Mouse (Mus musculus): ENCODE measurements around the gene Adgrg1.

Adgrg1 gene

GRCm38 (mm10) chr8:94978131-94978530, 3.6 kb downstream of the Adgrg1 start:
- no peak for DNase-seq

DNA sequence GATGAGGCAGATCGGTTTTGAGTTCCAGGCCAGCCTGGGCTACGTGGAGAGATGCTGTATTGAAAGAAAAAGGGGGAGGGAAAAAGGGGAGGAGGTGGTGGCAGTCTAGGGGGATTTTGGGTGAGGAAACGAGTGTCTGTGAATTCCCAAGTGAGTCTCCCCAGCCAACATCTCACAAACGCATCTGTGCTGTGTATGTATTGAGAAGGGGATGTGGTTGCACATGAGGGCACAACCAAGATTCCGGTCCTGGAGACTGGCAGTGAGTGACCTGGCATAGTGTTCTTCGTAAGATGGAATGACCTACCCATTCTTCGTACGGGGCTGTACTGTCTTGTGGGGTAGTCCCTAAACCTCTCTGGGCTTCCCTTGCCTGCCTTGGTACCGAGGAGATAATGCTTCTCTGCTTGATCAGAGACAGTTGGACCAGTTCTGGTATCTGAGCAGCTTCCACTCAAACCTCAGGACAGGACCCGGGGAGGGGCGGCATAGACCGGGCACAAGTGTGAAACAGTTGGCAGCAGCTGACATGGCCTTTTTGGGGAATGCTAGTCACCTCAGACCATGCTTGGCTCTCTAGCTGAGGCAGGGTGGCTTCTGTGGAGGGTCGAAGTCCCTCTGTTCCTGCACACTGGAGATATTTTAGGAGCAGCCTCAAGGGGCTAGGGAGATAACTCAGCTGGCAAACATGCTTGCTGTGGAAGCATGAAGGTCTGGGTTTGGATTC, 4.2 kb downstream of the Adgrg1 start:
- DNase-seq = no peak

DNA sequence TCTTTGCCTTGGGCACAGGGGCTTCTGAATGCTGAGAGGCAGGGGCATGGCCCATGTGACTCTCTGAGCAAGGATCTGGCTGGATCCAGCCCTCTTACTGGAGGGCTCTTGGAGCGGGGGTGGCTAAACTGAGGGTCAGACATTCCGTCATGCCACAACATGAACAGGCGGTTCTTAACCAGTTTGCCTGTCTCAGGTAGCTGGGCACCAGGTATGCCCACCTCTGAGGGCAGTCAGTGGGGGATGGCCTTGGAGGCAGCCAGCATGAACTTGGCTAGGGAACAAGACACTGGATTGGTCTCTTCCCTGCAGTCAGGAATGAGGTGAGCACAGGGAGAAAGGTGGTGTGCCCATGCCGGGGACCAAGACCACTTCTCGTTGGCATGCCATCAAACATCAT, 5.6 kb downstream of the Adgrg1 start:
- DNase-seq = no peak

DNA sequence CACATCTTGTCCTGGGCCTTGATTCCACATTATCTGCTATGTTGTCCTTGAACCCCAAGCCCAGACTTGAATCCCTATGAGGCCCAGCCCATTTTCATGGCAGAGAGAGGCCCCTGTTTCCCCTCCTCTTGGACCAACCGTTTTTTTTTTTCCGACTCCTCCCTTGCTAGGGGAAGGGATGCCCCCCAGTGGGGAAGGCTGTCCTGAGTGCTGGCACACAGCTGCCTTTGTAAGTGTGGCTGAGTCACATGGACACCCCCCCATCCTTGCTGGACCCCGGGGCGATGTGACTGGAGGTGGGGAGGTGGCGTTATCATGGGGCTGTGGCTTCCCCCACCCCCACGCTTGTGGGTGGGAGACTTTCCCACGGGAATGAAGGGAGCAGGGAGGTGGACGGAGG, 6.4 kb downstream of the Adgrg1 start:
- DNase-seq = no peak

GRCm38 (mm10) chr8:94981848-94982247, 7.3 kb downstream of the Adgrg1 start:
- peak; percentile 16 to 40 for DNase-seq

- no peak for DNase-seq
These were observed 8.6 kb downstream of the Adgrg1 start for GRCm38 (mm10) chr8:94983146-94983545.

- peak in 1 of 2 experiments; percentile 21 for DNase-seq
These were observed 9.4 kb downstream of the Adgrg1 start for GRCm38 (mm10) chr8:94983881-94984516.

GRCm38 (mm10) chr8:94985023-94985422, 10.5 kb downstream of the Adgrg1 start:
- no peak for DNase-seq

DNA sequence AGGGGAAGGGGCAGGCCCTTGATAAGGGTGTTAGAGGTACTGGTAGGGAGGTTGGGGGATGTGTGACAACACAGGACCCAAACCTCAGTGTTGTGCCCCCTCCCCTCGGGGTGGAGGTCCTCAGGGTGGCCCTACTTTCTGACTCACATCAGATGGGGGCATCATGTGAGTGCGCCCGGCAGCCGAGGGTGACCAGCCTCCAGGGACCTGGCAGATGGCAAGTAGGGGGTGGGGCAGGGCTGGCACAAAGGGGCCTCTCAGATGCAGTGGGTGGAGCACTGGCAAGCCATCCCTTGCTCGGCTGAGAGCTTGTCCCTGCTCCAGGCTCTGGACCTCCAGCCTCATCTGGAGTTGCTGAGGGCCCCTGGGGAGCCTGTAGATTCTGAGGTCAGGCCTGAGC, 12.1 kb downstream of the Adgrg1 start:
- peak; percentile 40 to 45 for DNase-seq

- no peak for DNase-seq
These were observed 13.0 kb downstream of the Adgrg1 start for GRCm38 (mm10) chr8:94987553-94987952.

DNA sequence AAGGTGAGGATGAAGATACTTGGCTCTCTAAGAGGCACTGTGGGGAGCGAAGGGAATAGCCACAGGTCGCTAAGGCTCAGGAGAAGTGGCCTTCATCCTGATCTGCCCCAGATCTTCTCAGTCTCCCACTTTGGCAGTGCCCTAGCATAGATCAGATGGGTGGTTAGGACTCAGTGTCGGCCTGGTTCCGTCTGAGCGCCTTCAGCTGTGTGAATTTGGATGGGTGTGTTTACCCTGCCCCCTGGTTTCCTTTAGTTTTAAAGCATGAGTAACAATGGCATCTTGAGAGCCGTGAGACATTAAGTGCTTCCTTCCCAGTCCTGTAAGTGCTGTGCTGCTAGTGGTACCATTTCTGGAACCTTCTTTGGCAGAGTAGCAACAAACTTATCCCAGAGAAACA, 14.1 kb downstream of the Adgrg1 start:
- no peak for DNase-seq

- DNase-seq = peak; percentile 55 to 66
These were observed 15.2 kb downstream of the Adgrg1 start for GRCm38 (mm10) chr8:94989711-94990110.

- no peak for DNase-seq
These were observed 16.3 kb downstream of the Adgrg1 start for GRCm38 (mm10) chr8:94990598-94991453.

DNA sequence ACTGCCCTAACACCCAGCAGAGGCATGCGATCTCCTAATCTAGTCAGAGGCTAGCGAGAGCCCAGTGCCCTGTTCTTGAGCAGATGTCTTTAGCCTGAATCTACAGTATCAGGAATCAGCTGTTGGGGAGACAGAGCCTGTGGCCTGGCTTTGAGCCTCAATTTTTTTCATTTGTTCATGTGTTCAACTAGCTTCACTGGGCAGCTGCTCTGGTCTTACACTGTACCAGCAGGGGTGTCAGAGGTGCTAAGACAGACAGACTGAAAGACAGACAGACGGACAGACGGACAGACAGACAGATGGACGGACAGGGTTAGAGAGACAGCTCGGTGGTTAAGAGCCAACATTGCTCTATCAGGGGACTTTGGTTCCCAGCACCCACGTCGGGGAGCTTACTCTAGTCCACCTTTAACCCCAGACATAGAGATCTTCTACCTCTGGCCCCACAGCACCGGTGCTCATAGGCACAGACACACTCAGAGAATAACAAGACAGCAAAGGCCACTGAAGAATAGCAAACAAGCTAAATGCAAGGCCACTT, 17.0 kb downstream of the Adgrg1 start:
- DNase-seq = no peak

GRCm38 (mm10) chr8:94992010-94992409, 17.5 kb downstream of the Adgrg1 start:
- DNase-seq = no peak

DNA sequence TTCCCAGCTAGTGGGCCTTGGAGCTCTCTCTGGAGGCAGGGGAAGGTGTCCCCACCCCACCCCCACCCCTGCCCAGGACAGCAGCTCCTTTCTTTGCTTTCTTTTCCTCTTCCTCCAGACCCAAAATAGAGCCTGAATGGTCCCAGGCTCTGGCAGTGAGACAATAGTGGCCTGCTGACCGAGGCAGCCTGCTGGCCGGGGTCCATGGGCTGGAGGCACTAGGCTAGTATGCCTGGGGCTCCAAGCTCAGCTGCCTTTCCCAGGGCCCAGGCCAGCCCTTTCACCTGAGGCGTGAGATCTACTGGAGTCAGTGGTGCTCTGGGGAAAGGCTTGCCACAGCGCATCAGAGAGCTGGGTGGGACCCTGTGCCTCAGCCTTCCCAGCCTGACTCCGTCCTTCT, 18.0 kb downstream of the Adgrg1 start:
- DNase-seq = peak; percentile 53 to 55

DNA sequence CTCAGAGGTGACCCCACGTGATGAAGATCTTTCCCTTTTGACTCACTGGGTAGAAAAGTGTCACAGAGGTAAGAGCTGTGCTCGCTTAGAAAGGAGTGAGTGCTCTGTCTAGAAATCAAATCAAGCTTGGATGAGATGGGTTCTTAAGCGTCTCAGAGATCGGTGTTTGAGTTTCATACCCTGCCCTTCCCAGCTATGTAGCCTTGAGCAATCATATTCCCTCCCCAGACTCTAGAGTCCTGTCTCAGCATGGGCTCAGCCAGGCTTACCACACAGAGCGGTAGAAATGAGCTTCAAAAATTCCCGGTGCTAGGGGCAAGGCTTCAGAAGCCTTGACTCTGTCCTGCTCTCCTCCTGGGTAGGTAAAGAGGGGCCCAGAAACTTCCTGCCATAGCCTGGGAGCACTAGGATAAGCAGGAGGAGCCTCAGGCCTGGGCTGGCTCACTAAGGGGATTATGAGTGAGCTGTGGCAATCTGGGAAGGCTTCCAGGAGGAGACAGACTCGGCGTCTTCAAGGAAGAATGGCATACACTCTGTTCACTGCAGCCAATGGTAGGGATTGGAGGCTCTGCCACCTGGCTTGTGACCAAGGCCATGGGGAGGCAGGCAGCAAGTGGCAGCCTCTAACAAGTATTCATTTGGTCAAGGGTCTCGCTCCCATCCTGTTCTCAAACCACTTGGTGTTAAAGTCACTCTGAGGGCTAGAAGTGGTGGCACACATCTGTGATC, 18.6 kb downstream of the Adgrg1 start:
- peak in 1 of 2 experiments; percentile 9 for DNase-seq

DNA sequence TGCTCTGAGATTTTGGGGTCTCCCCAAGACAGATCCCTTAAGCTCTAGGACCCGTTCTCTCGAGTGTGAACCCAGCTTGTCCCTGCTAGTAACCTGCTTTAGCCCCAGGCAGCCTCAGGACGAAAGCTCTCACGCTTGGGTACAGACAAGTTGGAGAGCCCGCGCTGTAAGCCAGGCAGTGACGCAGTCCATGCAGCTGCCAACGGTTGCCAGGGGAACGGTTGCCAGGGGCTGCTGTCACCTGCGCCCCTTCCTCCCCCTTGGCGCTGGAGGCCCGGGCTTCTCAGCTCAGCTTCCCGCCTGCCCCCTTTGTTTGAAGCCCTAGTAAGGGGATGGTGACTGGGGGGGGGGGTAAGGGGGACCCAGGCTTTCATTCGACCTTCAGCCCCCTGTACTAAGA, 19.5 kb downstream of the Adgrg1 start:
- peak in 1 of 2 experiments; percentile 23 for DNase-seq

DNA sequence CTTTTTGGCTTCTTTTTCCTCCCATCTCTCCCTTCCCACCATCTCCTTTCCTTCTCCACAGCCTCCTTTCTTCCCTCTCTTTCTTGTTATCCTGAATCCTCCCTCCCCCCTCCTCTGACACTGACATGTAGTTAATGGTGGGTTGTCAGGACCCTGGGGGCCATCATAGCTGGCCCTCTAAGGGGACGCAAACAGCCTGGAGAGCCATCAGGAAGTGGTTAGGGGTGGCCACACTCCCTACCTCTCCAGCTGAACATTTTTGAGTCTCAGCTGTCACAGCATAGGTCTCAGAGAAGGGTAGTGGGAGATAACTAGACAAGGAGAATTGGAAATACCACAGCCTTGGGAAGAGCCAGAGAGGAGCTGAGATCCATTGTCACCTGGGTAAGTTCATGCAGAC, 20.0 kb downstream of the Adgrg1 start:
- no peak for DNase-seq

DNA sequence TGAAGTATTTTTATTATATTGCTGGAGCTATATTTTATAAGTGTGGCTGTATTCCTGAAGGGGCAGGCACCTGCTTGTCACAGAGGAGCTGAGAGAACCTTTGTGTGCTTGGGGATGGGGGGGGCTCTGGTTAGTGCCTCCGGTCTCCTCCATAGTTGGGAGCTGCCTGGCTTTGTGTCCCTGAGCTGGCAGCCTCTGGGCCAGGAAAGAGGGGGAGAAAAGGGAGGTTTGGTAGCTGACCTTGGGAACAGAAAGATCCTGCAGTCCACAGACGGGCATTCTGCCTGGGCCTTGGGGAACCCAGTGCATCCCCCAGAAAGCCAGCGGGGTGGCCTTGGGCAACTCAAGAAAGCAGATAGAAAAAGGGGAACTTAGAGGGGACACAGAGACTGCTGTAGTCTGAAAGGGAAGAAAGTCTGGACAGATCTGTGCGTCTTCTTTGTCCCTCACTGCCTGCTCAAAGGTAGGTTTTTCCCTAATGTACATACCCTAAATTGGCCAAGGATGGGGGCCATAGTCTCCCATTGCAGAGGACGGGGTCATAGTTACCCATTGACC, 20.9 kb downstream of the Adgrg1 start:
- peak in 1 of 2 experiments; percentile 23 for DNase-seq

DNA sequence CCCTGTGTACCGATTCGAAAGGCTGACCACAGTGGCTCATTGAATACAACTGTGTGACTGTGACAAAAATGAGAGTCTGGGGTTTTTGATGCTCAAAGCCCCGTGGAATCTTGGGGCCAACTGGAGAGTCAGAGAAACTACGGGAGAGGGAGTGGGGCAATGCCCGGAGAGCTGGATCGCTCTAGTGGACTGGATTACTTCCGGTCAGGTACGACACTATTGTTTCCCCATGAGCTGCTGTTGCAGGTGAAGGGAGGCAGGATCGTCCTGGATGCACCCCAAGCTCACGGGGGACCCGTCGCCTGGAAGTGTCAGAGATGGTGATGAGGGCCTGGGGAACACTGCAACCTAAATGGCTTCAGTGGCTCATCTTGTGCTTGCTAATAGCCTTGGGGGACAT, 21.5 kb downstream of the Adgrg1 start:
- DNase-seq = no peak
